Mouse (Mus musculus) cerebellum, adult 11 months (tissue): ENCODE results near the gene Tex44.
A peak's percentile ranks its signal among the peaks of the same experiment; 100 is the strongest.

Experiments used
- DNase-seq: peaks from one replicate; pipeline ENCODE4 v3.0.0; 2022

The Tex44 gene

GRCm38 (mm10) chr1:86426128-86426527, at the start of gene Tex44, which contains the start of gene Nmur1:
TSS of gene Tex44 (plus strand) at chr1:86426329.
TSS of gene Nmur1 (minus strand) at chr1:86426228.
- DNase-seq, result no peak

GRCm38 (mm10) chr1:86376354-86376753, 49.8 kb upstream of the Tex44 start:
- DNase-seq, result no peak

DNA sequence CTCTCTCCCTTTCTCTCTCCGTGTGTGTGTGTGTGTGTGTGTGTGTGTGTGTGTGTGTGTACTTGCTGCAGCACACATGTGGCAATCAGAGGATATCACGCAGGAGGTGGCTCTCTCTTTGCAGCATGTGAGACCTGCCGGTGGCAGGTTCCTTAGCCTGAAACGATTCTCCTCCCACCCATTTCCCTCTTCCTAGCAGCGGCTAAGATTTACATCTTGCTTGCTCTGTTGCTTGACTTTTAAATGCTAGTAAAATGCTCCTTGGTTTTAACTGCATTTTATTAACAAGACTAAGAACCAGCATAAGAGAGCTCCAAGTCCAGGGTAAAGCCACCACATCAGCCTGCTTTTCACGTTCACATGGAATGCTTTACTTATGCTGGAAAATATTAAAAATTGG, 47.5 kb upstream of the Tex44 start:
- DNase-seq, result no peak

DNA sequence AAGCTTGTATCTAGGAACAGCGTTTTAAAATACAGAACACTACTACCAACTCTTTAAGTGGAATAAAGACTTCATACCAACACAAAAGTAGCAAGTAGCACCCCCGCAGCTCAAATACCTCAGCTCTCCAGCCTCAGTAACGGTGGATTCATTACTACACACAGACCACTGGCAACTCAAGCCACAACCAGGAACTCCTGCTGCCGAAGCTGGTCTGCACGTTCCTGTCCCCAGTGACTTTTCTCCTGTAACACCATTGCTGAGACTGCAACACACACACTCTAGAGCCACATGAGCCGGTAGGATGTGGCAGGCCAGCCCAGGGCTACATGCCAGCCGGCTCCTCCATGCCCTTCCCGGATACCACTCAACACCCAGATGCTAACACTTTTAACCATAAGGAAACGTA, 47.0 kb upstream of the Tex44 start:
- no peak for DNase-seq

GRCm38 (mm10) chr1:86381027-86381426, 45.1 kb upstream of the Tex44 start:
- DNase-seq, result peak; percentile 28

GRCm38 (mm10) chr1:86389230-86389629, 36.9 kb upstream of the Tex44 start:
- DNase-seq, result peak; percentile 52

- DNase-seq, result no peak
Observed at GRCm38 (mm10) chr1:86391425-86391824, 34.7 kb upstream of the Tex44 start.

DNA sequence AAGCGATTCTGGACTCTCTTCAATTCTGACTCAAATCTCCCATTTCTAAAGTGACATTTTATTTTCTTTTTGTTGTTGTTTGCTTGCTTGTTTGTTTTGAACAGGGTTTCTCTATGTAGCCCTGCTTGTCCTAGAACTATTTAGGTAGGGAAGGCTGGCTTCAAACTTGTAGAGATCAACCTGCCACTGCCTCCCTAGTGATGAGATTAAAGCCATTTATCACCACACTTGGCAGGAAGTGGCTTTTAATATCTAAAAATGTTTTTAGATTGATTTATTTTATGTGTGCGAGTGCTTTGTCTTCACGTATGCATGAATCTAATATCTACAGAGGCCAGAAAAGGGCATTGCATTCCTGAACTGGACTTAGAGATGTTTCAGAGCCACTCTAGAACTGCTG, 32.9 kb upstream of the Tex44 start:
- DNase-seq, result no peak

DNA sequence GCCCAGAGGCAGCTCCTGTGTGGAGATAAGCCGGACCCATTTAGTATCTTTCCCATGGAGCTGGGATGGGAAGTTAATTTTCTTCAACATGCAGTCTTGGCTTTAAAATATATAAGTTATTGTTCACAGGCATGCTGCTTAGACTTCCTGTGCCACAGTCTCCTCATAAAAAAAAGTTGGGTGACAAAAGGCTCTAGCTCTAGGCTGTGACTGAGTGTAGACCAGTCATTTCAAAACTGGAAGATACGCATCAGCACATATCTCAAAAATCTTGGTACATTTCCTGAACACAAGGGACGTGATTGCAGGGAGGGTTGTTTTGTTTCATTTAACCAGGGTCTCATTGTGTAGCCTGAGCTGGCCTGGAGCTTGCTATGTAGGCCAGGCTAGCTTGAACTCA, 31.9 kb upstream of the Tex44 start:
- no peak for DNase-seq

GRCm38 (mm10) chr1:86395897-86396296, 30.2 kb upstream of the Tex44 start:
- DNase-seq, result no peak

DNA sequence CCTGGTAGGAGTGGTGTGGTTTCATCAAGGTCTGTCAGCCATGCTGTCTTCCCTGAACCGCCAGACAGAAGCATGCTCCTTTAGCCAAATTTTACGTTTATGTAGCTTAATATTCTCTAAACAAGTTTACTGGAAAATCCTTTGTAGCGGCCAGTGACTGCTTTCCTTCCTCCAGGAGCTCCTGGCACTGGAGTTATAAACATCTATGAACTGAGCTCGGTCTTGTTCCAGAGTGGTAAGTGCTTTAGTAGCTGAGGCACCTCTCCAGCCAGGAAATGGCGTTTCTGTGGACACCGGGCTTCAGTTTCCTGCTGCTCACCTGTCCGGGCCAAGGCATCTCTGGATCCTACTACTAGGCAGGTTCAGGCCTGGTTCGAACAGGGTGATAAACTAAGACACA, 28.5 kb upstream of the Tex44 start:
- DNase-seq, result no peak

GRCm38 (mm10) chr1:86398222-86398621, 27.9 kb upstream of the Tex44 start:
- DNase-seq, result no peak

DNA sequence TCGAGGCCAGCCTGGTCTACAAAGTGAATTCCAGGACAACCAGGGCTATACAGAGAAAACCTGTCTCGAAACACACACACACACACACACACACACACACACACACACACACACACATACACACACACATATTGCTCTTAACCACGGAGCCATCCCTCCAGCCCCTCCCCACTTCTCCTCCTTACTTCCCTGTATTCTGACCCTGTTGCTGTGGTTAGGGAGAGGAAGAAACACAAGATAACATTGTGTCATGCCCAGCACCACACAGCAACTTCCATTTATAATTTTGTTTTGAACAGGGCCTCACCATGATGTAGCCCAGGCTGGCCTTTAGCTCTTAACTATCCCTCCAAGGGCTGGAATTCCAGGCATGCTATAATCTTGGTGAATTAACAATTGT, 26.8 kb upstream of the Tex44 start:
- DNase-seq, result no peak

- no peak for DNase-seq
Observed at GRCm38 (mm10) chr1:86400096-86400754, 25.9 kb upstream of the Tex44 start.

DNA sequence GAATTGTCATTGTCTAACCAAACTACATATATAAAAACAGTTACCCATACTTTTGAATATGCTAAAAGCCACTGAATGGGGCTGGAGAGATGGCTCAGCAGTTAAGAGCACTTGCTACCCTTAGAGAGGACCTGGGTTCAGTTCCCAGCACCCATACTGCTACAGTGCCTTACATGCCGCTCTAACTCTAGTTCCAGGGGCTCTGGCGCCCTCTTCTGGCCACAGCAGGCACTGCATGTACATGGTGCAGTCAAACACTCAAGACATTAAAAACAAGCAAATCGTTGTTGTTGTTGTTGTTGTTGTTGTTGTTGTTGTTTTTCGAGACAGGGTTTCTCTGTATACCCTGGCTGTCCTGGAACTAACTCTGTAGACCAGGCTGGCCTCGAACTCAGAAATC, 21.3 kb upstream of the Tex44 start:
- no peak for DNase-seq

DNA sequence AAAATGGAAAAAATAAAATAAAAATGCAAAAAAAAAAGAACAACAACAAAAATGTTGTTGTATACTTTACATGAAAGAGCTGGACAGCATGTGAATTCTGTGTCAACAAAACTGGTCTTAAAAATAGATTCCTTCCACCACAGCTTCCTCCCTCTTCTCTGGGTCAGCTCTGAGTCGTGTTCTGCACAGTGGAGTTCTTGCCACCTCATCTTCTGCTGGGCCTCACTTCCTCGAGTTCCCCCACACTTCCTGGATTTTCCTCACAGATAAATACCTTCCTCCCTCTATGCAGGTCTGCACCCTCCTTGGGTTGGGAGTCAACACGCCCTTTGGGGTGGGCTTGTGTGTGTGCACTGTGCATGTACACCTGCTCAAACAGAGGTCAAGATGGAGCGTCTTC, 19.8 kb upstream of the Tex44 start:
- DNase-seq, result no peak

- DNase-seq, result no peak
Observed at GRCm38 (mm10) chr1:86406914-86407313, 19.2 kb upstream of the Tex44 start.

DNA sequence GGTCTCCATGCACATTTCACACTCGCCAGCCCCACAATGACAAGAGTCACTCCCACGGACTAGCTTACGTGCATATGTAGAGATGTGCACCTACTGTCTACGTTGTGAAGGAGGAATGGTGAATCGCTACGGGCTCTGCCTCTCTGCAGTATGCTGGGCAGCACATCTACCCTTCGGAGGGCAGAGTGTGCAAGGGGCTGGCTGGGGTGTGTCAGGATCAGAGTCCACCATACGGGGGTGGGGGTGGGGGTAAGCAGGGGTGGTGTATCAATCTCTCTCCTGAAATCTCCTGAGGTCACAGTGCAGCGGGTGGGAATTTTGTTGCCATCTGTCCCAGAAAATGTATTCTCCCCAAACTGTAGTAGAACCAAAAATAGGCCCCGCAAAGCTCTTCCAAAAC, 17.6 kb upstream of the Tex44 start:
- DNase-seq, result no peak

DNA sequence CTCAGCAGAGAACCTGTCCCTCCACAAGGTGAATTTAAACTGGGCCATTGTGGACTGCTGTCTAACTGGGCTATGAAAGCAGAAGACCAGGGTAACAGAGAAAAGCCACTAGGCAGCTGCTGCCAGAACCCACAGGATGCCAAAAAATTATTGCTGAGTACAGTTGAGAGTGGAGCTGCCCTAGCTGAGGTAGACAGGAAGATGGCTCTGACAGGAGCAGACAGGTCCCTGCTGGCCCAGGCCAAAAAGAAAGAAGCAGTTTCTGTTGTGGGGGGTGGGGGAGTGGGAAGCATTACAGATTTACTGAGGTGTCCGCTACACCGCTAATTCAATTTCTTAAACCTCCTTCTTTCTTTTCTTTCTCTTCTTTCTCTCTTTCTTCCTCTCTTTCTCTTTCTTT, 16.7 kb upstream of the Tex44 start:
- DNase-seq, result no peak

DNA sequence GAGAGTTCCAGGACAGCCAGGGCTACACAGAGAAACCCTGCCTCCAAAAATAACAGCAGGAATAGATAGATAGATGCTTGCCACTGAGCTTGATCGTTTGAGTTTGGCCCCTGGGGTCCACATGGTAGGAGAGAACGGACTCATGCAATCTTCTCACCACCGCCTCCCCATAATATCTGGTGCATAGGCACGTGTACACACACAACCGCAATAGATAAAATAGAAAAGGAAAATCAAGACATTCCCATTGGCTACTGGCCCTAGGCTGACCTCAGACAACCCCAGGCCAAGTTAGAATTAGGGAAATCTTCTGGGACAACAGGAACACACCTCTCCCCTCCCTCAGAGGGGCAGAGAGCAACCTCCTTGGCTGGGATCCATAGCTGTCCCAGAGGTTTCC, 11.4 kb upstream of the Tex44 start:
- no peak for DNase-seq

- no peak for DNase-seq
Observed at GRCm38 (mm10) chr1:86415144-86415543, 11.0 kb upstream of the Tex44 start.

DNA sequence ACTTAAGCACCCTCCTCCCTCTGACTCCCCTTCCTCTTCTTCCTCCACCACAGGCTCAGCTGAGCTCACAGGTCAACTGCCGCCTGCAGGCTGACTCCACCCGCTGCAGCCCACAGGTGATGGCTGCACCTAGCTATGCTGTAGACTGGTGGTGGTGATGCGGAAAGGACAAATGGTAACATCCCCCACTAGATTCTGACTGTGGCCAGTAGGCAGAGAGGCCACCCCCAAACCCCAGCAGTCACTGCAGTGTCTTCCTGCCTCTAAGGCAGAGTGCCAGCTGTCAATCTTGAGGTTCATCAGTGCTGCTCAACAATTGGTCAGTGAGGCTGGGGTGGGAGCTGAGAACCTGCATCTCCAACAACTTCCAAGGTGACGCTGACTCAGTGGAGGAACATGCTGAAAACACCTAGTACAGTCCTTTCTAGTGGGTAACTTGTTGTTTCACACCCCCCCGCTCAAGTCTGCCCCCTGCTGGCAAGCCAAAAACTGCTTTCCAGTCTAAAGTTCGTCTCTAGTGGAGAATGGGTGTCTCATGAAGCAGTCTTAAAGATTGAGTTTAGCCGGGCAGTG, 10.4 kb upstream of the Tex44 start:
- no peak for DNase-seq

DNA sequence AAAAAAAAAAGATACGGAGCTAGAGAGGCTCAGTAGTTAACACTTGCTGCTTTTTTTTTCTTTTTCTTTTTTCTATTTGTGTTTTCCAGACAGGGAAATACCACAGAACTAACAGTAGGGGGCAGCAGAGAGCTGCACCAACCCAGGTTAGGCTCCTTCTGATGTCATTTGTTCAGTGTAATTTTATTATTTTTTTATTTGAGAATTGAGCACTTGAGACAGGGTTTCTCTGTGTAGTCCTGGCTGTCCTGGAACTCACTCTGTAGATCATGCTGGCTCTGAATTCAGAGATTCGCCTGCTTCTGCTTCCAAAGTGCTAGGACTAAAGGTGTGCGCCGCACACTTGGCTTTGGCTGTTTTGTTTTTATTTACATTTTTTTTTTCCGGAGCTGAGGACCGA, 9.8 kb upstream of the Tex44 start:
- DNase-seq, result no peak

DNA sequence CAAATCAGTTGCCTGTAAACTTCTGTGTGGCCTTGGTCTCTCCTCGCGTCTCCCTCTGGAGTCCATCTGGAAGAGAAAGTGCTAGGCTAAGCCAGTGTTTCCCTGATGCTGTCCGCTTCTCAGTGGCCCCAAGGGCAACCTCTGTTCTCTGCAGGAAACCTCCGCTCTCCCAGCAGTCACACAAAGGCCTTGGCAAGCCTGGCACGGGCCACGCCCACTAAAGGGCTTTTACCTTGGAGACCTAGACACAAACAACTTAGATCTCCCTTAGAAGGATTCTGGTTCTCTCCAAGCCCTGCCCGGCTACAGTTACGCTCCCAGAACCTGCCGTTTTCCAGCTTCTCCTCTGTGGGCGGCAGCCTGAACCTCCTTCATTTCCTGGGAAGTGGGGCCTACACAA, 5.1 kb upstream of the Tex44 start:
- DNase-seq, result no peak

GRCm38 (mm10) chr1:86423879-86424278, 2.2 kb upstream of the Tex44 start:
- no peak for DNase-seq
